Mouse (Mus musculus) C2C12 (cell line): ENCODE results near the gene Nr1d1.

Experiments used
- CEBPB ChIP-seq: IDR thresholded peaks from one replicate; pipeline ENCODE4 v1.6.1; 2011; ENCODE audit warnings: low read depth, mild to moderate bottlenecking, control low read depth, moderate library complexity
- CTCF ChIP-seq: IDR thresholded peaks from one replicate; pipeline ENCODE4 v1.5.1; 2011; ENCODE audit not compliant: control insufficient read depth, insufficient read depth, insufficient read length
- FOSL1 ChIP-seq: IDR thresholded peaks from one replicate; pipeline ENCODE4 v1.8.0; 2011; ENCODE audit warnings: mild to moderate bottlenecking, low read length; ENCODE audit not compliant: poor library complexity, insufficient read depth, severe bottlenecking
- MAX ChIP-seq: IDR thresholded peaks from one replicate; pipeline ENCODE4 v1.6.1; 2011; ENCODE audit warnings: mild to moderate bottlenecking, control low read depth
- MYOD1 ChIP-seq: IDR thresholded peaks from one replicate; pipeline ENCODE4 v1.6.1; 2011; ENCODE audit warnings: low read depth; ENCODE audit not compliant: control insufficient read depth, insufficient read length
- MYOG ChIP-seq: IDR thresholded peaks from one replicate; pipeline ENCODE4 v1.6.1; 2011; ENCODE audit not compliant: control insufficient read depth, insufficient read length; ENCODE audit errors: extremely low read depth
- USF1 ChIP-seq: IDR thresholded peaks from one replicate; pipeline ENCODE4 v1.6.1; 2011; ENCODE audit warnings: low read depth, mild to moderate bottlenecking, control low read depth, moderate library complexity

GRCm38 (mm10) chr11:98729119-98729588 lies 46.0 kb downstream of the Nr1d1 start, which contains the start of gene Med24:
- TF ChIP-seq CTCF = no peak
- TF ChIP-seq MYOD1 = no peak
- no peak for TF ChIP-seq MAX
- no peak for TF ChIP-seq USF1
- no peak for TF ChIP-seq CEBPB
- no peak for TF ChIP-seq MYOG
- TF ChIP-seq FOSL1 = no peak
